Mouse (Mus musculus) heart, adult 11 months (tissue): ENCODE results near the gene Micu1.

Experiments used
- DNase-seq: peaks from one replicate; pipeline ENCODE4 v3.0.0; 2022

Micu1 gene

GRCm38 (mm10) chr10:59887432-59887831, 185.2 kb downstream of the Micu1 start:
- no peak for DNase-seq

GRCm38 (mm10) chr10:59889339-59889738, 187.1 kb downstream of the Micu1 start:
- peak; percentile 86 for DNase-seq

GRCm38 (mm10) chr10:59889953-59890751, 187.9 kb downstream of the Micu1 start:
- peak; percentile 89 for DNase-seq

DNA sequence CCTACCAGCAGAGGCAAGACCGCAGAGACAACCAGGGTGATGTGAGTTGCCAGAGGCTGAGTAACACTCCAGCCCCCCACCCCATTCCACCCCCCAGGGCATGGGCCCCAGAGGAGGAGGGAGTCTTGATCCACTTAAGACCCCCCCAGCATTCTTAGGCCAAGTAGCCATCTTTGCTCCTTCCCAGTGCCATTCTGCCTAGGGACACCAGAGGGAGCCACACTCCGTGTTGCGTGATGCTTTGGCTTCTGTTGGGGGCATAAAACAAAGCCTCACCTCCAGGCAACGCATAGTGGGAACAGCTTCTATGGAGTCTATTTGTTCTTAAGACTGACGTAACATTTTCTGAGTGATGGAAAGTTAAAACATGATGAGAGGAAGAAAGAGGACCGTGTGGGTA, 190.7 kb downstream of the Micu1 start:
- DNase-seq, result peak; percentile 95

DNA sequence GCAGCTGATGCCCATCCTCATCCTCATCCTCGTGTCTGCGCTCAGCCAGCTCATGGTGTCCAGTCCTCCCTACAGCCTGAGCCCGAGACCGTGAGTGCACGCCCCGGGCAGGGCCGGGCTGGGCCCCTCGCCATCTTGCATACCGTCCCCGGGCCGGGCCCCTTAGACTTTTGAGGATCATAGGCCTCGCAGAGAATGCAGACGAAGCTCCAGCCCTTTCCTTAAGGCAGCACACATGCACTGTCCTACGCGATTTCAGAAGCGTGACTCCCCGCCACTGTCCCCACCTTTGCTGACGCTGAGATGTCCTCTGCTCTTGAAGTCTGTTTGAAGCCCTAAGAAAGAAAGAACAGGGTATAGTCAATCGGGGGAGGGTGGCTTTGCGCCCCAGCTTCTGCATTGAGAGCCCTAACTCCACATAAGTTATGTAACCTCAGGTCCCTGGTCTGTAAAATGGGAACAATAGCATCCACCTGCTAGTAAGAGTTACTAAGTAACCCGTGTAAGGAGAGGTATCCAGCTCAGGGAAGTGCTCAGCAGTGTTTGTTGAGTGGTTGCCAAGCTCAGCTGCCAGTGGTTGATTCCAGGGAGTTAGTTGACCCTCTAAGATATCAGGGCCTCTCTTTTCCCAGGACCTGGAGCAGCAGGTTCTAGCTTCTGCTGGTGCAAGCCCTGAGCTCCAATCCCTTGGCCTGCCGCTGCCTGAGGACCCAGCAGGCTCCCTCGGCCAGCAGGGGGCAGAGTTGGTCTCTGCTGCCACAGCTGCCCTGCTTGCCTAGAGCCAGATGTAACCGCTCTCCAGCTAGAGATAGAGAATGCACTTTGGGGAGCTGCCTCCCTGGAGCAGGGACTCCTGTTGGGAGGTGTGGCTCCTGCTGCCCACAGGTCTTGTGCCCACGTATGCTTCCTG, 192.2 kb downstream of the Micu1 start:
- peak; percentile 97 for DNase-seq

DNA sequence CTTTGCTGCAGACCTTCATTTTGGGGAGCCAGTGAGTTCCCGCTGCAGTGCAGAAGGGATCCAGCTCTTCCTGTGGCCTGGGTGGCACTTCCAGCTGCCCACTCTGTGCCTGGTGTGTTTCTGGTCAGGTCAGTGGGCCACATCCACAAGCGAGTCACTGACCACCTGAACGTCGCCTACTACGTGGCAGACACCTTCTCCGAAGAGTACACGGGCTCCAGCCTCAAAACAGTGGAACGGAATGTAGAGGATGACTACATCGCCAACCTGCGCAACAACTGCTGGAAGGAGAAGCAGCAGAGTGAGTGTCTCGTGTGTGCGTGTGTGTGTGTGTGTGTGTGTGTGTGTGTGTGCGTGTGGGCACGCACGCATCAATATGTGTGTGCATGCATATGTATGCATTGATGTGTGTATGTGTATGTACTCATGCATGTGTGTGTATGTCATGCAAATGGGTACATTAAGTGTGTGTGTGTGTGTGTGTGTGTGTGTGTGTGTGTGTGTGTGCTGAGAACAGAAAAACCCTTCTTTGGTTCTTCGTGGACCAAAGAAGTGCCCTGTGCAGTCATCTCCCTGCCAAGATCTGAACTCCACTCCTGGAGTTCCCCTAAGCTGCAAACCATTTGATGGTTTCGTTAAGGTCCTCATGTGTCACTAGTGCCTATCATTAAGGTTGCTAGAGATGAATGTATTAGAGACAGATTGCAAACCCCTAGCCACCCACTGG, 193.3 kb downstream of the Micu1 start:
- DNase-seq, result peak; percentile 91

DNA sequence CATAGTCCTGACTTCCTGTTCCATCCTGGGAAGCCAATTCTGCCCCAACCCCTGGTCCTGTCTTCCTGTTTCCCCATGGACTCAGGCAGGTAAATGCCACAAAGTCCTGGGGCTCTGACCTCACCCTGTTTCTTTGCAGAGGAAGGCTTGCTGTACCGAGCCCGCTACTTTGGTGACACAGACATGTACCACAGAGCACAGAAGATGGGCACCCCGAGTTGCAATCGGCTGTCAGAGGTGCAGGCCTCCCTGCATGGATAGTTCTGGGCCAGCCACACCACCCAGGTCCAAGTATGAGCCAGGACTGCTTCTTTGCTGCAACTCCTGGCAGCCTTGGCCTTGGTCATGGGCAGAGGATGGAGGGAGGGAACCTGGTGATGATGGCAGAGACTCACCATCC, 193.9 kb downstream of the Micu1 start:
- DNase-seq, result peak; percentile 91

DNA sequence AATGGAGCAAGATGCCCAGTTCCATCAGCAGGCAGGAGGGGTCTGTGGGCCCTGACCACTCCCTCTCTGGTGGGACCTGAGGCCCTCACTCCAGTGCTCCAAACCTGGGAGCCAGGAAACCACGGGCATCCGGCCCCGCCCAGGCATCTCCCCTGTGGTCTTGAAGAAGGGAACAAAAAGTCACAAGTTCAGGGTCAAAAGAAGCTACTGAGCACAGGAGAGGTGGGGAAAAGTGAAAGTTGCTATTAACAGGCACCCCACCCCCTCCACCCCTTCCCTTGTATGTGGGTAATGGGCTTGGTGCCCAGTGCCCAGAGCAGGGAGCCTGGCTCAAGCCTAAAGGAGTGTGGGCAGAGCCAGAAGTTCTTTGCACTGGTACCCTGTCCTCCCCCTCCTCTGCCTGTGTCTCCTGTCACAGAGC, 194.6 kb downstream of the Micu1 start:
- peak; percentile 97 for DNase-seq

DNA sequence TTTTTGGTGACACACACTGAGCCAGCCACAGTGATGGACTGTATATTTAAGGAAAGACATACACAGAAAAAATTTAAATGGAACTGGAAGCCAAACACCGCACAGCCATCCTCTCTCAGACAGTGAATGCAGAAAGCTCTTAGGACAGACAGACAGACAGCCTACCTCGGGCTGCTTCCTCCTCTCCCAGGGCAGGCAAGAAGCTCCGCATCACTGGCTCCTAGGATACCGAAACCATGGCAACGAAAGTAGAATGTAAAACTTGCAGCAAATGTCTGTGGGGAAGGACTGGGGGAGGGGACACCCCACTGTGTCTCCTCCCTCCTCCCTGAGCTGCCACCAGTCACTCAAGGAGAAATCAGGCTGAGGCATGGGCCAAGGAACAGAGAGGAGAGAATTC, 195.2 kb downstream of the Micu1 start:
- peak; percentile 89 for DNase-seq

GRCm38 (mm10) chr10:59898180-59898778, 196.0 kb downstream of the Micu1 start:
- peak; percentile 91 for DNase-seq

- no peak for DNase-seq
Measured at GRCm38 (mm10) chr10:59898935-59899334, 196.7 kb downstream of the Micu1 start.

GRCm38 (mm10) chr10:59899341-59900173, 197.3 kb downstream of the Micu1 start:
- peak; percentile 99 for DNase-seq

DNA sequence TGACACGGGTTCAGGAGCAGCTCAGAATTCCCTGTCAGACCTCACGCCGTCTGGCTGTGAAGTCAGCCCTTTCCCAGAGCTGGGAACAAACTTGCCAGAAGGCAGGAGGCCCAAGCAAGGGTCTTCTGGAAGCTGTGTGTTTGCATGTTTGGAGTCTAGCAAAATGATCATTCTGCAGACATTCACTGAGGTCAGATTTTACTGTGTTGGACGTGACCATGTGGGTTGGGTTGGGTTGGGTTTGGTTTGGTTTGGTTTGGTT, 197.8 kb downstream of the Micu1 start:
- no peak for DNase-seq

DNA sequence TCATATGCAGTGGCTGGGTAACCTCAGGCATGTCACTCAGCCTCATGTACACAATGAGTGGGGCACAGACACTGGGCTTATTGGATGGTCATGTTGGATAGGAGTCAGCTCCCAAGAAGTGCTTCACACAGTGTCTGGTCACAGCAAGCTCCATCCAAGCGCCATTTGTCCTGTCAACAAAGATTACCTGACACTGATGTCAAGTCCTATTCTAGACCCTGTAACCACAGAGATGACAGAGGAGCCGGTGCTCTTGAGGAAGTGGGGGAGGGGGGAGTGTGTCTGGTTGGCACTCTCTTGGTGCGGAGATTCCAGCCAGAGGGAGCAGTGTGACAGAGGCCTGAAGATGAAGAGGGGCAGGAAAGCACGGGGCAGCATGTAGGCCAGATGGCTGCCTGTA, 198.7 kb downstream of the Micu1 start:
- peak; percentile 97 for DNase-seq

DNA sequence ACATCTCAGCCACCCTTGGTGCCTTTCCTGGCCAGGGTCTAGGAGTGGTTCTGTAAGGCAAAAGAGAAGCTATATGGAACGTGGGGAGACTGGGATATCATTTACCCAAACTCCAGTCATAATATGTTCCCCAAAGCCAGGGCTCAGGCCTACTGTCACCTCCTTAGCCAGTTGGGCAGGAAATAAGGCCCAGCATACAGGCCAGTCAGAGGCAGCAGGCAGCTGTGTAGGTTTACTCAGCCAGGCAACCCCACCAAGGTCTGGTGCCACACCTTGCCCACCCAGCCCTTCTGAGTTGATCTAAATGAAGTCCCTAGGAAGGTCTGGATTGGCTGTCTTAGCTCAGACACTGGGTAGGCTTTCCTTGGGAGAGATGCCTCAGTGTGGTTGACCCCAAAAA, 199.2 kb downstream of the Micu1 start:
- no peak for DNase-seq

DNA sequence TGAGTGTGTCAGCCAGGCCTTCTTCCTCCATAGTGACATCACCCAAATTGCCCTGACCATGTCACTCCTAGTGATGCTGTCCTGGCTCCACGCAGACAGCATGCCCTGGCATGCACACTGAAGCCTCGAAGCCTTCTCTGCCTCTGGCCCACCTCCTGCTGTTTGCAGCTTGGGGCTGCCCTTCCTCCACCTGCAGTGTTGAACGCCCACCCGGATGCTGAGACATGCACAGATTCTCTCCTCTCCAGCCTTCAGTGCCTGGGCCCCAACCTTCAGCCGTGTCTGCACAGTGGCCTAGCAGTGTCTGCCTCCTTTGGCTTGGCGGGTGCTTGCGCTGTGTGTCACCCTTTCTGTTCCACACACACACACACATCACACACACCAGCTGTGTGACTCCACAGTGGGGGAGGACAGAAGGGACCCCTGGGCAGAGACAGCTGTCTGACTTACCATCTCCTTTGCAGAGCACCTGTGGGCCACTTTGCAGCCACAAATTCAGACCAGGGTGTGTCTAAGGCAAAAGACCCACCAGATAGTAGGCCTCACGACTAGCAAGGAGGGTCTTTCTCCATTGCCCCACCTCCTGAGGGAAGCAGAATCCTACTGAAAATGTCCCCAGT, 199.8 kb downstream of the Micu1 start:
- DNase-seq, result no peak

GRCm38 (mm10) chr10:59902606-59902990, 200.3 kb downstream of the Micu1 start:
- DNase-seq, result no peak

DNA sequence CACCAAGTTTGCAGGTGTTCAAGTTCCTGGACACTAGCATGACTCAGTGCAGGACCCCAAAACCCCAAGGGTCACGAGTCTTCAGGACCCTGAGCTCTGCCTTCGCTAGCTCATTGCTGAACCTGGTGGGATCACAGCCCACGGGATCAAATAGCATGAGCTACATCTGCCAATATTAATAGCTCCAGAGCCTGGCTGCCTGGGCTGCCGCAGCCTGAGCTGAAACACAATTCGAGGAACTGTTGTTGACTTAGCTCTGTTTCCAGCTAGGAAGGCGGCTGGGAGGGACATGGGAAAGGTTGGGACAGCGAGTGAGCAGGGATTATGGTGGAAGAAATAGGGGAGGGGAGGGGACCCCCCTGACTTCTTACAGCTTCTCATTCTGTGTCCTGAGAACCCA, 200.9 kb downstream of the Micu1 start:
- DNase-seq, result no peak

DNA sequence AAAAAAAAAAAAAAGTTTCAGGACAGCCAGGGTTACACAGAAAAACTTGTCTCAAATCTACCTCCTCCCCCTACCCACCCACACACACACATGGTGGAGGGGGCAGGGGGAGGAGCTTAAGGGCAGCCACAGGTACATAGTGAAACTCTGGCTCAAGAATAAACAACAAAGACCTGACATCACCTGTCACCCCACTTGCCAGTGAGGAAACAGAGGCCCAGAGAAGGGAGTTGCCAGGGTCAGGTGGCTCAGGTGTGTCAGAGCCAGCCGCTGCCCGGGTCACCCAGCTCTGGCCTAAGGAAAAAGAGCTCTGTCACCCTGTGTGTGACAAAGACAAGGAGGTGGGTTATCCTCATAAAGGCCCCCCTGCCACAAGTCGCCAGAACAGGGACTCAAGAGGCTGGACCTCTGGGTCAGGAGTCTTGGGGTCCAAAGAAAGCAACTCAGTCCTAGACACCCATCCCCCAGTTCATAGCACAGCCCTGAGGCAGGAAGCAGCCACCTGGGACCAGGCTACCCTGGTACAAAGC, 204.9 kb downstream of the Micu1 start:
- DNase-seq, result peak; percentile 92

DNA sequence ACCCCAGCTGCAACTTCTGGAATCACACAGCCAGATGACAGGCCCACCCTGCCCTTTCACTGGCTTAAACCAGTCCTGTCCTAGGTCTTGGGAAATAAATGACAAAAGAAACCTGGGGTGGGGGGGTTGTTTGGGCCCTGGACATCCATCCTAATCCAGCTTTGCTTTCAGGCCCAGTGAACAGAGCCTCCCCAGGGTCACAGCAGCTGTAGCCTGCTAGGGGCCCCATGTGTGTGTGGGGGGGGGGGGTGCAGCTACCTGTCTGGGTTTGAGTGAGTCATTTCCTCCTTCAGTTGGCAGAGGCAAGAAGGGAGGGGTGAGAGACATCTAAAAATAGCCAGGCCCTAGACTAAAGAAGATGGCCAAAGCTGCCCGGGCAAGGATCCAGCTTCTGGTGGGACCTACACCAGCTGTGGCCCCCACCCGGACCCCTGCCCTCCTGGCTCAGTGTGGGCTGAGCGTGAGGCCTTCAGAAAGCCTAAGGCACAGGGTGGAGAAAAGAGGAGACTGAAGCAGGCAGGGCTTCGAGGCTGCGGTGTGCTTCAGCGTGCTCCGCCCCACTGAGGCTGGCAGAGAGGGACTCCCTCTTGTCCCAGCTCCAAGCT, 205.5 kb downstream of the Micu1 start:
- DNase-seq, result peak; percentile 97

GRCm38 (mm10) chr10:59908776-59909315, 206.6 kb downstream of the Micu1 start:
- no peak for DNase-seq
